Mouse (Mus musculus) G1E (cell line): Measurements from ENCODE around the gene Pik3r6. TPM values are rescaled to one million over a fixed set of nuclear protein-coding genes. Genes with fewer than 3 reads are reported as not detected.

Experiments
- ATAC-seq: 2 replicates; pipeline ENCODE4 v1.8.0; 2016; ENCODE audit warnings: mild to moderate bottlenecking; ENCODE audit not compliant: insufficient number of reproducible peaks, poor library complexity, low FRiP score, severe bottlenecking; ENCODE audit errors: extremely low read depth
- DNase-seq: peaks from one replicate; pipeline ENCODE4 v3.0.0; 2012; ENCODE audit warnings: low spot score
- H3K27me3 ChIP-seq: 2 replicates; pipeline ENCODE4 v1.6.1; 2012; ENCODE audit warnings: mild to moderate bottlenecking, low read length, inconsistent platforms; ENCODE audit not compliant: insufficient read depth
- H3K36me3 ChIP-seq: replicated peaks from 2 replicates; pipeline ENCODE3; 2012; ENCODE audit warnings: mild to moderate bottlenecking, inconsistent platforms
- H3K4me1 ChIP-seq: 2 replicates; pipeline ENCODE4 v1.6.1; 2012; ENCODE audit warnings: low read depth, low read length, inconsistent platforms, mixed read lengths; ENCODE audit not compliant: insufficient read depth
- H3K4me3 ChIP-seq: 2 replicates; pipeline ENCODE4 v1.5.1; 2012; ENCODE audit warnings: low read depth, mild to moderate bottlenecking, inconsistent platforms, low read length, moderate library complexity, mixed read lengths
- H3K9me3 ChIP-seq: replicated peaks from 2 replicates; pipeline ENCODE4 v1.6.1; 2012; ENCODE audit warnings: inconsistent platforms
- CTCF ChIP-seq: IDR thresholded peaks from 2 replicates; pipeline ENCODE4 v1.5.1; 2012; ENCODE audit warnings: low read depth, low read length, inconsistent platforms, mixed read lengths
- GATA1 ChIP-seq: IDR thresholded peaks from 2 replicates; pipeline ENCODE4 v1.6.1; 2012; ENCODE audit warnings: borderline replicate concordance, low read length, inconsistent platforms, mixed read lengths
- GATA2 ChIP-seq: IDR thresholded peaks from 2 replicates; pipeline ENCODE4 v1.6.1; 2012; ENCODE audit warnings: low read depth, low read length, inconsistent platforms, borderline replicate concordance
- POLR2AphosphoS5 ChIP-seq: IDR thresholded peaks from 2 replicates; pipeline ENCODE4 v1.6.1; 2012; ENCODE audit warnings: low read depth, low read length, inconsistent platforms; ENCODE audit not compliant: insufficient replicate concordance
- TAL1 ChIP-seq: conservative IDR thresholded peaks from 2 replicates; pipeline ENCODE4 v1.6.1; 2012; ENCODE audit warnings: low read depth, low read length, inconsistent platforms, mixed read lengths
- polyA plus RNA-seq: library from polyadenylated mRNA; stranded (reverse); fragments of >175 nt; gene quantifications from 2 replicates; pipeline ENCODE4 v1.2.3, GENCODE M21; 2012
- total RNA-seq, 2 experiments: library from RNA; stranded (forward) in 1 of 2; stranded (reverse) in 1 of 2; fragments of 200-1000 nt in 1 of 2; fragments of >200 nt in 1 of 2; fragmentation: Nextera tagmentation in 1 of 2; gene quantifications; 2 replicates each; pipeline ENCODE4 v1.2.3; 2014 to 2017

The Pik3r6 gene
- total and polyA plus RNA-seq, 3 experiments, result 0.04 to 4.7 TPM; not detected in 1

DNA sequence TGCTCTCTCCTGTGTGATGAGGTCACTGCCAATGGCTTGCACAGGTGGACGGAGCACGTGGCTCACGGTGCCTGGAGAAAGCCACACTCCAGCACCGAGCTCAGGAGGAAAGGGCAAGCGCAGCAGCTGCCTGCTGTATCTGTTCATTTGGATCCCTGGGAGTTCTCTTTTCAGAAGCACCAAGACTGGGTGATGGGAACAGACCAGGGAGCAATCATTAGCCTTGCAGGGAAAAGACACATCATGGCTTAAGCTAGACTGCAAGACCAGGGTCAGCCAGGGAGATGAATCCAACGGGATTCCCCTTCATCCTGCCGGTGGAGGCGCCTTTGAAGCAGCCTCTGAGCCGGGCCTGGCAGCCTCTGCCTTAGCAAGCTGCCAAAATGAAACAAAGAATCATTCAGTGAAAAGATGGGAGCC lies 76.7 kb downstream of the Pik3r6 start:
- DNase-seq, result no peak
- Histone ChIP-seq H3K27me3 (peaks cover 6% of the 10 kb centered on the region; the same call in 1 of the 2 replicates), H3K4me3 (no peak overlapping the region), H3K9me3 (no peaks in the 10 kb centered on the region), H3K36me3 (no peaks in the 10 kb centered on the region), H3K4me1 (no peaks in the 10 kb centered on the region)
- TF ChIP-seq POLR2AphosphoS5, result no peak
- TF ChIP-seq TAL1, result no peak
- ATAC-seq, result no peak

DNA sequence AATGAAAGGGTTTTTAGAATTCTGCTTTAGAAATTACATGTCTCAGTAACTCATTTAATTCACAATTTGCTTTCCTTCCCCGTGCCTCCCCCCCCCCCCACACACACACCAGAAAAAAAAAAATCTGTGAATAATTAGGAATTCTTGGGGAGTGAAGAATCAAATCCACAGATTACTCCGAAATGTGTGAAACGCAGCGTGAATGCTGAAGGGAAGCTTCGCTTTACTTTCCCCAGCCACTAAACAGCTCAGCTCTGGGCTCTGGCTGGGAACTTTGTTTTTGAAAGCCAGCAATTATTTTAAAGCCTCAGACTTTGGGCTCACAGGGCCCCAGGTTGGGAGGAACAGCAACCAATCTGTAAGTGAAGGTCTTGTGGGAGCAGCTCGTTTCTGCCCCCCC lies 77.7 kb downstream of the Pik3r6 start:
- Histone ChIP-seq H3K4me3 (no peak overlapping the region), H3K4me1 (no peaks in the 10 kb centered on the region), H3K36me3 (no peaks in the 10 kb centered on the region), H3K27me3 (peaks cover 6% of the 10 kb centered on the region; the same call in 1 of the 2 replicates), H3K9me3 (no peaks in the 10 kb centered on the region)
- no peak for TF ChIP-seq GATA2
- no peak for TF ChIP-seq TAL1
- TF ChIP-seq POLR2AphosphoS5, result no peak
- TF ChIP-seq CTCF, result no peak
- no peak for TF ChIP-seq GATA1
- no peak for DNase-seq
- ATAC-seq, result no peak

DNA sequence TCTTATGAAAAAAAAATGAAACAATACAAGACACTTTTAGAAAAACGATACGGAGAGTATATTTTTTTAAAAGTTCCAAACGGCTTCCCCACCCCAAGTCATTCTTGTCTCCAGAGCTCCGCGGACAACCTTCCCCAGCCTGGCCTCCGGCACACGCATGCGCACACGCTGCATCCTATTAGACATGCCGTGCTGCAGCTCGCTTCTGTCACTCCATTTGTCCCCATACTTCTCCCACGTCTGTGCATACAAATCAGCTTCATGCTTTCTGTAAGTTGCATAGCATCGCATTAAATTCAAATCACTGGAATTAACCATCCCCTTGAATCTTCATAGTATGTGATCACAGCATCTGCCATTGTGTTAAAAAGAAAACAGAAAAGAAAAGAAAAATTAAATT lies 80.4 kb downstream of the Pik3r6 start:
- ATAC-seq, result no peak
- H3K9me3 ChIP-seq, result no peaks in the 10 kb centered on the region
- TF ChIP-seq TAL1 (no peak), POLR2AphosphoS5 (no peak), GATA2 (no peak)
- peaks cover 9% of the 10 kb centered on the region; the same call in 1 of the 2 replicates for H3K27me3 ChIP-seq
- no peaks in the 10 kb centered on the region for H3K36me3 ChIP-seq
- H3K4me1 ChIP-seq, result no peaks in the 10 kb centered on the region
- no peak overlapping the region for H3K4me3 ChIP-seq
- DNase-seq, result no peak

DNA sequence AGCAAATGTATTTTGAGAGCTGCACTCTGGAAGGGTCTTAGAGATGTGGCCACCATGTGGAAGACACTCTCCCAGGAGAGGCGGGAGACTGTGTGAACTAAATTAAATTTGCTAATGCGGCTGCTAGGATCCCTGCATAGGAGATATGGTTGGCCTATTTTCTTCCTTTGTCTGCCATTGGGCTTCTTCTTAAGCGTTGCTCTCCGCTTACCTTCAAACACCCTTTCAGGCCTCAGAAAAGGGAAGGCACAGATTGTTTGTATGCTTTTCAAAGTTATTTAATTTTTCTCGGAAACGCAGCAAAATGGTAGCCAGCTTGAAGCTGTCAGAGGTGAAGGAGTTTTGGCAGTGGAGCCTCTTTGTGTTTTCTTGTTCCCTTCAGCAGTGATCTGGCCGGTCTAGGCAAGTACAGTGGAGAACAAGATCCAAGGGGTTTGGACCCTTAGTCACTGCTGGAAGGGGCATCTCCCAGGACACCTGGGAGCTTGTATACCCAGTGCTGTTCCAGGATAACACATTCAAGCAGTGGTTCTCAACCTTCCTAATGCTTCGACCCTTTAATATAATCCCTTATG lies 81.2 kb downstream of the Pik3r6 start:
- TF ChIP-seq POLR2AphosphoS5, result no peak
- no peak for TF ChIP-seq GATA2
- TF ChIP-seq TAL1, result no peak
- TF ChIP-seq GATA1, result no peak
- TF ChIP-seq CTCF, result no peak
- Histone ChIP-seq H3K4me3 (no peak overlapping the region), H3K27me3 (peaks cover 9% of the 10 kb centered on the region; the same call in 1 of the 2 replicates), H3K9me3 (no peaks in the 10 kb centered on the region), H3K36me3 (no peaks in the 10 kb centered on the region), H3K4me1 (no peaks in the 10 kb centered on the region)
- DNase-seq (no peak), ATAC-seq (no peak)

DNA sequence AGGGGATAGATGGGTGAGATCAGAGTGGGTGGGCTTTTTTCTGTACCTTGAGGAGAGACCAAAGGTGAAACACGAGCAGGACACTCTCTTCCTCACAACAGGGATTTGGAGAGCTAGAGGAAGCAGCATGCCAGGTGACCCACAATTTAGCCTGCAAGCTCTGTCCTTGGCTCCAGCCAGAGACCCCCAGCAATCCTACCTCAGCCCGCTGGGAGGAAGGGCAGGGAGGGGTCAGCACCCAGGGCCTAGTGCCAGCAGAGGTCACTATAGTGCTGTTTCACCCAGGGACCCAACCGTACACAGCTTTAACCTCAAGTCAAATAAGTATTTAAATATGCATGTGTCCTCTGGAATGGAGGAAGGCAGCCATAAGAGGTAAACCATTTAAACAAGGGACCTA lies 83.1 kb downstream of the Pik3r6 start:
- no peaks in the 10 kb centered on the region for H3K36me3 ChIP-seq
- no peak overlapping the region for H3K4me3 ChIP-seq
- DNase-seq (no peak), ATAC-seq (no peak)
- TF ChIP-seq GATA1 (no peak), POLR2AphosphoS5 (no peak)
- peaks cover 5% of the 10 kb centered on the region; the same call in 1 of the 2 replicates for H3K27me3 ChIP-seq
- H3K9me3 ChIP-seq, result no peaks in the 10 kb centered on the region
- H3K4me1 ChIP-seq, result no peaks in the 10 kb centered on the region

DNA sequence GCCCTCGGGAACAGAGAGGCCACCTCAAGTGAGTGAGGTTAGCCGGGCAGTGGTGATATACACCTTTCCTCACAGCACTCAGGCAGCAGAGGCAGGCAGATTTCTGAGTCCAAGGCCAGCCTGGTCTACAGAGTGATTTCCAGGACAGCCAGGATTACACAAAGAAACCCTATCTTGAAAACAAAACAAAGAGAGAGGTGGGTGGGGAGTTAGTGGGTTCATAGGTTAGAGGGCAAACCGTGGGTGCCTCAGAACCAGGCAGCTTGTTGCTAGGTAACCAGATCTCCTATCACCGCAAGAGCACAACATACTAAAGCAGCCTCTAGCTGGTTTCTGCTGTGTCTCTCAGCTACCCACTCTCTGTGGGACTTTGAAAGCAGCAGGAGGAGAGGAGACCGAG lies 83.9 kb downstream of the Pik3r6 start, which contains the start of gene Ccdc42:
Gene Ccdc42 (plus strand): TSS at position 301 of the 400 bp plus-strand sequence.
- ATAC-seq, result no peak
- peaks cover 9% of the 10 kb centered on the region; the same call in 1 of the 2 replicates for H3K27me3 ChIP-seq
- H3K36me3 ChIP-seq, result no peaks in the 10 kb centered on the region
- no peaks in the 10 kb centered on the region for H3K4me1 ChIP-seq
- DNase-seq, result no peak
- no peaks in the 10 kb centered on the region for H3K9me3 ChIP-seq
- no peak within 1 kb of the TSS for H3K4me3 ChIP-seq
- no peak for TF ChIP-seq GATA2
- no peak for TF ChIP-seq POLR2AphosphoS5
- no peak for TF ChIP-seq CTCF
- no peak for TF ChIP-seq GATA1
- no peak for TF ChIP-seq TAL1
